Mouse (Mus musculus): Measurements from ENCODE around the gene Srp68. TPM values are rescaled to one million over a fixed set of nuclear protein-coding genes. Genes with fewer than 3 reads are reported as not detected.

Srp68 gene
- polyA plus RNA-seq, 1 experiment = 101 TPM

- no peak overlapping the region for H3K9ac ChIP-seq (ENCODE audit: low read depth, poor library complexity, severe bottlenecking)
- no peaks in the 10 kb centered on the region for H3K9me3 ChIP-seq (replicated peaks; ENCODE audit: control insufficient read depth, insufficient read depth, low read length, poor library complexity, severe bottlenecking)
- no peak overlapping the region for H3K27ac ChIP-seq (ENCODE audit: insufficient read depth, low read length)
- no peak overlapping the region for H3K4me3 ChIP-seq (ENCODE audit: low read depth, low read length)
- TF ChIP-seq CTCF (IDR thresholded peaks at IDR 0.05; ENCODE audit: low read depth, low read length) = no peak
- TF ChIP-seq POLR2A (IDR thresholded peaks at IDR 0.05; ENCODE audit: insufficient read depth, low read length) = no peak
- no peak for TF ChIP-seq EP300 (IDR thresholded peaks at IDR 0.05; ENCODE audit: insufficient read depth, low read depth, low read length)
- H3K27me3 ChIP-seq (ENCODE audit: control insufficient read depth, insufficient read depth, low read length, poor library complexity, severe bottlenecking) = no peaks in the 10 kb centered on the region
- peaks cover 25% of the 10 kb centered on the region; the same call in 1 of the 2 replicates for H3K36me3 ChIP-seq (ENCODE audit: control insufficient read depth, insufficient read depth, low read length, poor library complexity, severe bottlenecking)
- no peaks in the 10 kb centered on the region for H3K4me1 ChIP-seq (ENCODE audit: control insufficient read depth, insufficient read depth, low read length)
These were observed 4.5 kb downstream of the Srp68 start for GRCm38 (mm10) chr11:116269560-116269959.

GRCm38 (mm10) chr11:116268313-116268712 is 5.7 kb downstream of the Srp68 start:
- Histone ChIP-seq H3K27ac (ENCODE audit: insufficient read depth, low read length) (no peak overlapping the region), H3K4me1 (ENCODE audit: control insufficient read depth, insufficient read depth, low read length) (no peaks in the 10 kb centered on the region), H3K9me3 (replicated peaks; ENCODE audit: control insufficient read depth, insufficient read depth, low read length, poor library complexity, severe bottlenecking) (no peaks in the 10 kb centered on the region), H3K27me3 (ENCODE audit: control insufficient read depth, insufficient read depth, low read length, poor library complexity, severe bottlenecking) (no peaks in the 10 kb centered on the region), H3K36me3 (ENCODE audit: control insufficient read depth, insufficient read depth, low read length, poor library complexity, severe bottlenecking) (peaks cover 36% of the 10 kb centered on the region), H3K9ac (ENCODE audit: low read depth, poor library complexity, severe bottlenecking) (no peak overlapping the region), H3K4me3 (ENCODE audit: low read depth, low read length) (no peak overlapping the region)
- no peak for TF ChIP-seq CTCF (IDR thresholded peaks at IDR 0.05; ENCODE audit: low read depth, low read length)
- TF ChIP-seq EP300 (IDR thresholded peaks at IDR 0.05; ENCODE audit: insufficient read depth, low read depth, low read length) = no peak
- no peak for TF ChIP-seq POLR2A (IDR thresholded peaks at IDR 0.05; ENCODE audit: insufficient read depth, low read length)

GRCm38 (mm10) chr11:116267637-116268036 is 6.4 kb downstream of the Srp68 start:
- no peaks in the 10 kb centered on the region for H3K4me1 ChIP-seq (ENCODE audit: control insufficient read depth, insufficient read depth, low read length)
- peak; percentile 45 for TF ChIP-seq CTCF (IDR thresholded peaks at IDR 0.05; ENCODE audit: low read depth, low read length)
- TF ChIP-seq EP300 (IDR thresholded peaks at IDR 0.05; ENCODE audit: insufficient read depth, low read depth, low read length) = no peak
- H3K27ac ChIP-seq (ENCODE audit: insufficient read depth, low read length) = no peak overlapping the region
- H3K9me3 ChIP-seq (replicated peaks; ENCODE audit: control insufficient read depth, insufficient read depth, low read length, poor library complexity, severe bottlenecking) = no peaks in the 10 kb centered on the region
- H3K4me3 ChIP-seq (ENCODE audit: low read depth, low read length) = no peak overlapping the region
- no peaks in the 10 kb centered on the region for H3K27me3 ChIP-seq (ENCODE audit: control insufficient read depth, insufficient read depth, low read length, poor library complexity, severe bottlenecking)
- no peak overlapping the region for H3K9ac ChIP-seq (ENCODE audit: low read depth, poor library complexity, severe bottlenecking)
- H3K36me3 ChIP-seq (ENCODE audit: control insufficient read depth, insufficient read depth, low read length, poor library complexity, severe bottlenecking) = peaks cover 43% of the 10 kb centered on the region

- Histone ChIP-seq H3K36me3 (ENCODE audit: control insufficient read depth, insufficient read depth, low read length, poor library complexity, severe bottlenecking) (peaks cover 56% of the 10 kb centered on the region), H3K9me3 (replicated peaks; ENCODE audit: control insufficient read depth, insufficient read depth, low read length, poor library complexity, severe bottlenecking) (no peaks in the 10 kb centered on the region), H3K4me1 (ENCODE audit: control insufficient read depth, insufficient read depth, low read length) (no peaks in the 10 kb centered on the region), H3K27ac (ENCODE audit: insufficient read depth, low read length) (no peak overlapping the region), H3K4me3 (ENCODE audit: low read depth, low read length) (no peak overlapping the region), H3K27me3 (ENCODE audit: control insufficient read depth, insufficient read depth, low read length, poor library complexity, severe bottlenecking) (no peaks in the 10 kb centered on the region), H3K9ac (ENCODE audit: low read depth, poor library complexity, severe bottlenecking) (no peak overlapping the region)
- TF ChIP-seq EP300 (IDR thresholded peaks at IDR 0.05; ENCODE audit: insufficient read depth, low read depth, low read length) (no peak), POLR2A (IDR thresholded peaks at IDR 0.05; ENCODE audit: insufficient read depth, low read length) (no peak), CTCF (IDR thresholded peaks at IDR 0.05; ENCODE audit: low read depth, low read length) (no peak)
These were observed 8.2 kb downstream of the Srp68 start for GRCm38 (mm10) chr11:116265850-116266249.

GRCm38 (mm10) chr11:116265352-116265751 is 8.7 kb downstream of the Srp68 start:
- Histone ChIP-seq H3K27me3 (ENCODE audit: control insufficient read depth, insufficient read depth, low read length, poor library complexity, severe bottlenecking) (no peaks in the 10 kb centered on the region), H3K27ac (ENCODE audit: insufficient read depth, low read length) (no peak overlapping the region), H3K36me3 (ENCODE audit: control insufficient read depth, insufficient read depth, low read length, poor library complexity, severe bottlenecking) (peaks cover 56% of the 10 kb centered on the region), H3K4me1 (ENCODE audit: control insufficient read depth, insufficient read depth, low read length) (no peaks in the 10 kb centered on the region), H3K9ac (ENCODE audit: low read depth, poor library complexity, severe bottlenecking) (no peak overlapping the region), H3K4me3 (ENCODE audit: low read depth, low read length) (no peak overlapping the region), H3K9me3 (replicated peaks; ENCODE audit: control insufficient read depth, insufficient read depth, low read length, poor library complexity, severe bottlenecking) (no peaks in the 10 kb centered on the region)
- TF ChIP-seq CTCF (IDR thresholded peaks at IDR 0.05; ENCODE audit: low read depth, low read length) (no peak), EP300 (IDR thresholded peaks at IDR 0.05; ENCODE audit: insufficient read depth, low read depth, low read length) (no peak), POLR2A (IDR thresholded peaks at IDR 0.05; ENCODE audit: insufficient read depth, low read length) (no peak)

- H3K36me3 ChIP-seq (ENCODE audit: control insufficient read depth, insufficient read depth, low read length, poor library complexity, severe bottlenecking) = peaks cover 36% of the 10 kb centered on the region
- no peaks in the 10 kb centered on the region for H3K4me1 ChIP-seq (ENCODE audit: control insufficient read depth, insufficient read depth, low read length)
- no peaks in the 10 kb centered on the region for H3K27me3 ChIP-seq (ENCODE audit: control insufficient read depth, insufficient read depth, low read length, poor library complexity, severe bottlenecking)
- no peak overlapping the region for H3K9ac ChIP-seq (ENCODE audit: low read depth, poor library complexity, severe bottlenecking)
- no peak overlapping the region for H3K27ac ChIP-seq (ENCODE audit: insufficient read depth, low read length)
- TF ChIP-seq POLR2A (IDR thresholded peaks at IDR 0.05; ENCODE audit: insufficient read depth, low read length) = no peak
- no peak for TF ChIP-seq EP300 (IDR thresholded peaks at IDR 0.05; ENCODE audit: insufficient read depth, low read depth, low read length)
- no peak for TF ChIP-seq CTCF (IDR thresholded peaks at IDR 0.05; ENCODE audit: low read depth, low read length)
- no peaks in the 10 kb centered on the region for H3K9me3 ChIP-seq (replicated peaks; ENCODE audit: control insufficient read depth, insufficient read depth, low read length, poor library complexity, severe bottlenecking)
- H3K4me3 ChIP-seq (ENCODE audit: low read depth, low read length) = no peak overlapping the region
These were observed 13.8 kb downstream of the Srp68 start for GRCm38 (mm10) chr11:116260259-116260658.

Data from ES-Bruce4 (cell line).